Mouse (Mus musculus) hindbrain, embryonic 12.5 days (tissue): ENCODE results near the gene Hist1h2bj. TPM values are rescaled to one million over a fixed set of nuclear protein-coding genes. Genes with fewer than 3 reads are reported as not detected.
"Not testable (repeated sequence)": the region's sequence is repeated elsewhere in the genome, so short reads cannot be mapped to it uniquely, and the experiment has no call there.

Experiments used
- ATAC-seq: fragments of 200-750 bp; cut with Nextera tagmentation; 2 replicates; pipeline ENCODE4 v1.8.0; 2017; ENCODE audit warnings: moderate TSS enrichment; ENCODE audit not compliant: low FRiP score
- H3K27ac ChIP-seq: fragments of 300-500 bp; sonication (generic); 2 replicates; pipeline ENCODE4 v1.5.1; 2016; ENCODE audit warnings: mild to moderate bottlenecking
- H3K27me3 ChIP-seq: fragments of 300-500 bp; sonication (generic); 2 replicates; pipeline ENCODE4 v1.6.1; 2016; ENCODE audit warnings: mild to moderate bottlenecking
- H3K36me3 ChIP-seq: fragments of 300-500 bp; sonication (generic); 2 replicates; pipeline ENCODE4 v1.6.1; 2016; ENCODE audit warnings: mild to moderate bottlenecking
- H3K4me1 ChIP-seq: fragments of 300-500 bp; sonication (generic); 2 replicates; pipeline ENCODE4 v1.6.1; 2016
- H3K4me2 ChIP-seq: fragments of 300-500 bp; sonication (generic); replicated peaks from 2 replicates; pipeline ENCODE4 v1.6.1; 2016; ENCODE audit warnings: mild to moderate bottlenecking
- H3K4me3 ChIP-seq: fragments of 300-500 bp; sonication (generic); 2 replicates; pipeline ENCODE4 v1.5.1; 2016; ENCODE audit warnings: mild to moderate bottlenecking
- H3K9ac ChIP-seq: fragments of 300-500 bp; sonication (generic); 2 replicates; pipeline ENCODE4 v1.6.1; 2016; ENCODE audit warnings: mild to moderate bottlenecking, moderate library complexity
- H3K9me3 ChIP-seq: fragments of 300-500 bp; sonication (generic); replicated peaks from 2 replicates; pipeline ENCODE4 v1.6.1; 2016; ENCODE audit warnings: mild to moderate bottlenecking
- WGBS: fragments of 180-500 bp; shearing (Covaris S2); methylation state at CpG from one replicate; pipeline ENCODE4 v1.1.7; 2016; 5-methylcytosine and 5-hydroxymethylcytosine counted together
- microRNA-seq: library from miRNA; unstranded; fragments of <30 nt; microRNA quantifications from one replicate; pipeline ENCODE4, GENCODE M21; 2017
- polyA plus RNA-seq: library from polyadenylated mRNA; unstranded; fragments of >200 nt; fragmentation: Nextera tagmentation; extraction: Ambion mirVana; gene quantifications from 2 replicates; pipeline ENCODE4 v1.2.1, GENCODE M21; 2016

Hist1h2bj gene
- polyA plus RNA-seq, 1 experiment from 2014 or later = 11.9 TPM

GRCm38 (mm10) chr13:22045311-22045710, 2.3 kb downstream of the Hist1h2bj start:
- Histone ChIP-seq H3K36me3 (no peaks in the 10 kb centered on the region), H3K27me3 (no peaks in the 10 kb centered on the region), H3K4me3 (no peak overlapping the region), H3K4me2 (no peak overlapping the region), H3K27ac (no peak overlapping the region), H3K9ac (no peak overlapping the region), H3K9me3 (no peaks in the 10 kb centered on the region), H3K4me1 (peaks cover 20% of the 10 kb centered on the region)
- WGBS = 65% methylated on average over 2 of the region's 2 CpGs
- ATAC-seq = no peak

DNA sequence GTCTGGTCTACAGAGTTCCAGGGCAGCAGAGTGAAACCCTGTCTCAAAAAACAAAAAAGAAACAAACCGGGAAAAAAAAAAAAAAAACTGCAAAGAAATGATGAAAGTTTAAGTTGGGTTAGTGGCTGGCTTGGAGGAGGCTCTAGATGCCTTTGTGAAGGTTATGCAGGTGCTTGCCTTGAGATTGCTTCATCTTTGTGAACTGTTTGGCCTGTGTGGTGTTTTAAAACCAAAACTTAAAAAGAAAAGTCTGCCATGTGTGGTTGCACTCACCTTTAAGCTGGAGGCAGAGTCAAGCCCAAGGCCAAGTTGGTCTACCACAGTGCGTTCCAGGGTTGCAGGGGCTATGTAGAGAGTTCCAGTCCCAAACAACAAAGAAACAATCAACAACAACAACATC, 6.0 kb downstream of the Hist1h2bj start:
- no peak overlapping the region for H3K4me2 ChIP-seq
- 80% methylated on average over 2 of the region's 2 CpGs for WGBS
- no peaks in the 10 kb centered on the region for H3K9me3 ChIP-seq
- H3K4me3 ChIP-seq = no peak overlapping the region
- no peaks in the 10 kb centered on the region for H3K36me3 ChIP-seq
- no peaks in the 10 kb centered on the region for H3K27me3 ChIP-seq
- H3K4me1 ChIP-seq = 0 out of 2 replicates have a peak, but pooled peaks cover 3% of the 10 kb centered on the region
- no peak overlapping the region for H3K9ac ChIP-seq
- no peak overlapping the region for H3K27ac ChIP-seq
- ATAC-seq = no peak

DNA sequence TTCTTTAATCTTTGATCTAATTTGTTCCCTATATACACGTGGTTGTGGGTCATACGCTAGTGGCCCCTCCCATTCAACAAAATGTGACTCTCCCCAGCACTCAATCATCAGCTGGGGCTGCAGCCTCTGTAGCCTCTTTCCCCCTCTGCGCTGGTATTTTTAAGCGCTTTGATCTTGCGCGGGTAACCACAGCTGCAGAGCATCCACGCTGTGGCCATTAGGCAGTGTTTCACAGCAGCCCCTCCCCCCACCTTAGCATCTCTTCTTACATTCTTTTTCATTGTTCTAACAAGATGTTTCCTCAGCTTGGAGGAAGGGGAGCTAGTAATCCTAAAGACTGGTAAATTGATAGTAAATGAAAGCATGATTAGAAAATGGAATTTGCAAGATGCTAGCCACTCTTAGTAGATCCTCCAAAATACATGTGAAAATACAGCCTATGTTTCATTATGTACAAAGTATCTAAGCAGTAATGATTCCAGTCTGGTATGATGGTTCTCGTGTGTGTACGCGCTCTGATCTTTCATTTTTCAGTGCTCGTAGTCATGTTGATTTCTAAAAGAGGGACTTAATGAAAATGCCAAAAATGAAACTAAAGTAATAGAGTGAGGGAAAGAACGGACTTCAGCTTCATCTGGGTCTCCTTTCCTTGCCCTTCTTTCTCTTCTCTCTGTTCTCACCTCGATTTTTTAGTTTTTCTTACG, 6.9 kb downstream of the Hist1h2bj start:
- peak overlapping the region; percentile 45 for H3K9ac ChIP-seq
- H3K4me2 ChIP-seq = peak overlapping the region; percentile 60
- H3K4me1 ChIP-seq = 0 out of 2 replicates have a peak, but pooled peaks cover 3% of the 10 kb centered on the region
- H3K9me3 ChIP-seq = no peaks in the 10 kb centered on the region
- peak overlapping the region; percentile 85 for H3K27ac ChIP-seq
- no peaks in the 10 kb centered on the region for H3K27me3 ChIP-seq
- H3K36me3 ChIP-seq = no peaks in the 10 kb centered on the region
- 1% methylated on average over 14 of the region's 14 CpGs for WGBS
- peak overlapping the region; percentile 50 for H3K4me3 ChIP-seq
- ATAC-seq = peak; percentile 62

DNA sequence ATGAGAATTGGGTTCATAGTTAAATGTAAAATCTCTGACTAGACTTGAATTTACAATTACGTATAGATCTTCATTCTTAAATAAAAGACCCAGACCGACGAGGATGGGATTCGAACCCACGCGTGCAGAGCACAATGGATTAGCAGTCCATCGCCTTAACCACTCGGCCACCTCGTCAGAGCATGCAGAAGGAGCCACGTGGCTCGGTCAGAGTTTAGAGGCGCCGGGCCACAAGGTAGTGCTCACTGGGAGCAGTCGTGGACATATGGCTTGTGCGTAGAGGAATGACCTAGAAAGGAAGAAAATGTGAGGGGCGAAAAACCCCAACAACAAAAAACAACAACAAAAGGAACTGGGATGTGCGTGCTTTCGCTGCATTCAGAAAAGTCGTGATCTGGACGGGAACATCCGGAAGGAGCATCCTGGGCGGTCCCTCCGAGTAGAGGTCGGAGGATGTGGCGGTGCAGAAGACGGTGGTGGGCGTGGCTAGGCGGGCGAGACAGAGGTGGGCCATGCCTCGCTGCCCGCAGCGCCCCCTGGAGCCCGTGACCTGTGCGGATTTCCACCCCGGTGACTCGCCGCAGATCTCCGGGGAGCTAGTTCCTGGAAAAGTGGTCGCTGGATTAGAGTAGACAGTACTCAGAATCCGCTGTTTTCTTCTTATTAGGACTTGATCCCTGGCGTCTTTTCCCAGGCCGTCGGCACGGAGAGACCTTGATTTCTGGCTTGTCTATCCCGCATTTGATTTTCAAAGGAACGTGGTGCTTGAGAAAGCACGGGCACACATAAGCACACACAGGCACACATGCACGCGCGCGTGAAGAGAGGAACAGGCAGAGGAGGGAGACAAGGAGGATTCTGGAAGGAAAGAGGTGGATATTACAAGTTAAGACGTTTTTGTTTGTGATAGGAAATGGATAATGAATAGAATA, 7.8 kb downstream of the Hist1h2bj start:
- Histone ChIP-seq H3K27ac (peak overlapping the region; percentile 85), H3K4me1 (0 out of 2 replicates have a peak, but pooled peaks cover 3% of the 10 kb centered on the region), H3K36me3 (no peaks in the 10 kb centered on the region), H3K4me2 (peak overlapping the region; percentile 60), H3K27me3 (no peaks in the 10 kb centered on the region), H3K9me3 (no peaks in the 10 kb centered on the region), H3K4me3 (peak overlapping the region; percentile 50), H3K9ac (peak overlapping the region; percentile 60)
- under 1% methylated on average over 52 of the region's 52 CpGs for WGBS
- peak; percentile 95 for ATAC-seq

- Histone ChIP-seq H3K9ac (peak overlapping the region; percentile 60), H3K27ac (peak overlapping the region; percentile 85; the same call in 1 of the 2 replicates), H3K9me3 (no peaks in the 10 kb centered on the region), H3K36me3 (no peaks in the 10 kb centered on the region), H3K4me2 (peak overlapping the region; percentile 60), H3K4me3 (peak overlapping the region; percentile 50), H3K27me3 (no peaks in the 10 kb centered on the region), H3K4me1 (0 out of 2 replicates have a peak, but pooled peaks cover 3% of the 10 kb centered on the region)
- ATAC-seq = peak; percentile 51; the same call in 1 of the 2 replicates
- WGBS = 11% methylated on average over 5 of the region's 5 CpGs
Measured at GRCm38 (mm10) chr13:22051523-22051859, 8.5 kb downstream of the Hist1h2bj start.

- H3K9me3 ChIP-seq = no peaks in the 10 kb centered on the region
- H3K27me3 ChIP-seq = no peaks in the 10 kb centered on the region
- WGBS = 97% methylated on average over 1 of the region's 1 CpGs
- H3K4me3 ChIP-seq = no peak overlapping the region
- H3K4me2 ChIP-seq = no peak overlapping the region
- H3K4me1 ChIP-seq = 0 out of 2 replicates have a peak, but pooled peaks cover 3% of the 10 kb centered on the region
- no peak overlapping the region for H3K9ac ChIP-seq
- no peak overlapping the region for H3K27ac ChIP-seq
- no peak for ATAC-seq
- H3K36me3 ChIP-seq = no peaks in the 10 kb centered on the region
Measured at GRCm38 (mm10) chr13:22053754-22054153, 10.7 kb downstream of the Hist1h2bj start.

GRCm38 (mm10) chr13:22061422-22061821, 18.4 kb downstream of the Hist1h2bj start:
- Histone ChIP-seq H3K9ac (no peak overlapping the region), H3K9me3 (no peaks in the 10 kb centered on the region), H3K4me3 (no peak overlapping the region), H3K27ac (no peak overlapping the region), H3K36me3 (no peaks in the 10 kb centered on the region), H3K4me1 (no peaks in the 10 kb centered on the region), H3K27me3 (no peaks in the 10 kb centered on the region), H3K4me2 (no peak overlapping the region)
- no peak for ATAC-seq
- WGBS = 87% methylated on average over 1 of the region's 1 CpGs

DNA sequence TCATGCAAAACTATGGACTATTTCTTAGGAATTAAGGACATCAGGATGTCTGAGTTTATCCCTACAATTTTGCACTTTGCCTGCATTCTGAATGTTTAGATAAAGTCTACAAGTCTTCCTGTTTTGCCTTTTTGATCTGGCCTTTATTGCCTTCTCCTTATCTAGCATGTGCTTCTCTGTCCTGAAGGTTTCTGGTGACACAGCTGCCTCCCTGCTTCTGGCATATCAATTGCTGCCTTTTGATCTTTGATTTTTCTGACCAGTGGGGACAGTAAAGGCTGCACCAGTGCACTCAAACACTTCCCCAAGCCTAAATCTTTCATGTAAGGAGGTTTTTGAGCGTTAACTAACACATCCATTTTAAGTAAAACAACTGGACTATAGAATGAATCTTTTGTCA, 20.5 kb downstream of the Hist1h2bj start:
- H3K4me3 ChIP-seq = no peak overlapping the region
- H3K36me3 ChIP-seq = no peaks in the 10 kb centered on the region
- no peak overlapping the region for H3K4me2 ChIP-seq
- H3K27ac ChIP-seq = no peak overlapping the region
- ATAC-seq = no peak
- H3K9me3 ChIP-seq = no peaks in the 10 kb centered on the region; the same call in 1 of the 2 replicates
- H3K27me3 ChIP-seq = no peaks in the 10 kb centered on the region
- WGBS = 74% methylated on average over 1 of the region's 1 CpGs
- H3K9ac ChIP-seq = no peak overlapping the region
- H3K4me1 ChIP-seq = no peaks in the 10 kb centered on the region

- H3K4me1 ChIP-seq, H3K9me3 ChIP-seq, H3K27me3 ChIP-seq, H3K4me2 ChIP-seq, H3K4me3 ChIP-seq, H3K9ac ChIP-seq, H3K27ac ChIP-seq, ATAC-seq, H3K36me3 ChIP-seq: not testable (repeated sequence)
- 100% methylated on average over 1 of the region's 1 CpGs for WGBS
Measured at GRCm38 (mm10) chr13:22084140-22084539, 41.1 kb downstream of the Hist1h2bj start, which contains the start of gene Vmn1r188. Gene Vmn1r188 (plus strand): TSS chr13:22084440.

Small RNAs within 50 kb of the gene (microRNA-seq; reads per million reads assigned to microRNA genes)
- gene Gm26300 = not detected
- not detected for gene Gm44390
- gene Gm44486 = not detected

Other genes starting within 250 kb of the Hist1h2bj start
- 14.1 and 15.3 TPM in 2 replicates for gene Hist1h2bq, start 233.0 kb upstream of the Hist1h2bj start, polyA plus RNA-seq
- gene Hist1h2ao, start 232.7 kb upstream of the Hist1h2bj start, polyA plus RNA-seq = 3.4 TPM in 1 of 2 replicates, not detected in the other
- gene Hist1h4m, start 231.5 kb upstream of the Hist1h2bj start, polyA plus RNA-seq = not detected in 2 replicates
- gene Hist1h4n, start 211.0 kb upstream of the Hist1h2bj start, polyA plus RNA-seq = 6.2 and 10.1 TPM in 2 replicates
- 2,700 and 3,374 TPM in 2 replicates for gene Hist1h2ap, start 209.7 kb upstream of the Hist1h2bj start, polyA plus RNA-seq
- gene Hist1h2br, start 209.5 kb upstream of the Hist1h2bj start, polyA plus RNA-seq = 14.3 and 15.1 TPM in 2 replicates
- 19.1 and 20.5 TPM in 2 replicates for gene Zfp184, start 98.1 kb upstream of the Hist1h2bj start, polyA plus RNA-seq
- gene Pom121l2, start 62.0 kb upstream of the Hist1h2bj start, polyA plus RNA-seq = 0.14 TPM in 1 of 2 replicates, not detected in the other
- gene Prss16, start 33.5 kb upstream of the Hist1h2bj start, polyA plus RNA-seq = 0.23 and 0.48 TPM in 2 replicates
- 17.9 TPM in 1 of 2 replicates, not detected in the other for gene Hist1h2ah, start 7.6 kb upstream of the Hist1h2bj start, polyA plus RNA-seq
- 5.5 and 9.1 TPM in 2 replicates for gene Hist1h2bk, start 7.3 kb upstream of the Hist1h2bj start, polyA plus RNA-seq
- gene Hist1h4i, start 1.9 kb upstream of the Hist1h2bj start, polyA plus RNA-seq = 18.2 and 20.9 TPM in 2 replicates
- 52.7 and 56.3 TPM in 2 replicates for gene Hist1h2ag, start 270 bp upstream of the Hist1h2bj start, polyA plus RNA-seq
- not detected in 2 replicates for gene Vmn1r188, start 41.2 kb downstream of the Hist1h2bj start, polyA plus RNA-seq
- not detected in 2 replicates for gene Vmn1r189, start 62.6 kb downstream of the Hist1h2bj start, polyA plus RNA-seq
- gene Vmn1r191, start 140.8 kb downstream of the Hist1h2bj start, polyA plus RNA-seq = not detected in 2 replicates
- gene Vmn1r192, start 147.9 kb downstream of the Hist1h2bj start, polyA plus RNA-seq = not detected in 2 replicates
- gene Vmn1r193, start 179.9 kb downstream of the Hist1h2bj start, polyA plus RNA-seq = not detected in 2 replicates
- not detected in 2 replicates for gene Vmn1r194, start 201.0 kb downstream of the Hist1h2bj start, polyA plus RNA-seq
- gene Vmn1r195, start 227.3 kb downstream of the Hist1h2bj start, polyA plus RNA-seq = not detected in 2 replicates
- gene Vmn1r196, start 246.7 kb downstream of the Hist1h2bj start, polyA plus RNA-seq = not detected in 2 replicates